Mouse (Mus musculus): ENCODE measurements at regions not wholly inside any gene's neighbourhood (a gene's known extent, or its start where the extent isn't known, plus 50 kb on each side); places are given as distances from the start of the nearest gene placed in this dataset.
"Not testable (repeated sequence)": the region's sequence is repeated elsewhere in the genome, so short reads cannot be mapped to it uniquely, and the experiment has no call there.

DNA sequence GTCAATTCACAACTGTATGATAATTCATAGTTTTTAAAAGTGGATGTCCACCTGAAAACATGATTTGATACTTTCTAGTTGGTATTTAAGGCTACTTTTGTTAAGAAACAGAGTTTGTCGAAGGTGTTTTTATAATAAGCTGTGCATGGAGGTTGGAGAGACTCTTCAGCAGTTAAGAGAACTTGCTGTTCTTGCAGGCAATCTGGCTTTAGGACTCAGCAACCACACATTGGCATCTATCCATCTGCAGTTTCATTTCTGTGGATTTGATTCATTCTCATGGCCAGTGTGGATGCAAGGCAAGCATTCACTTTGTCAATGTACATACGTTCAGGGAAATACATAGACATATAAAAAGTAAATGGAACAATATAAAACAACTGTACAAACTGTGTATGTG lies 784.5 kb upstream of the Gpc5 start:
- Histone ChIP-seq H3K4me1 (ENCODE audit: control insufficient read depth, insufficient read depth, low read length) (no peaks in the 10 kb centered on the region), H3K27ac (replicated peaks; ENCODE audit: low read depth, low read length) (no peak overlapping the region), H3K27me3 (ENCODE audit: control insufficient read depth, insufficient read depth, low read length) (no peaks in the 10 kb centered on the region), H3K4me2 (ENCODE audit: low read depth, severe bottlenecking) (no peak overlapping the region), H3K4me3 (ENCODE audit: low read depth, low read length) (no peak overlapping the region), H3K9me3 (ENCODE audit: control insufficient read depth, low read length) (no peaks in the 10 kb centered on the region), H3K9ac (ENCODE audit: low read length) (no peak overlapping the region), H3K36me3 (ENCODE audit: control insufficient read depth, insufficient read depth, low read length) (no peaks in the 10 kb centered on the region)
- WGBS: 82% methylated on average over 2 of the region's 2 CpGs
- ATAC-seq (ENCODE audit: insufficient number of reproducible peaks, low FRiP score, low TSS enrichment, low read depth): no peak
- no peak for DNase-seq (ENCODE audit: low spot score)

DNA sequence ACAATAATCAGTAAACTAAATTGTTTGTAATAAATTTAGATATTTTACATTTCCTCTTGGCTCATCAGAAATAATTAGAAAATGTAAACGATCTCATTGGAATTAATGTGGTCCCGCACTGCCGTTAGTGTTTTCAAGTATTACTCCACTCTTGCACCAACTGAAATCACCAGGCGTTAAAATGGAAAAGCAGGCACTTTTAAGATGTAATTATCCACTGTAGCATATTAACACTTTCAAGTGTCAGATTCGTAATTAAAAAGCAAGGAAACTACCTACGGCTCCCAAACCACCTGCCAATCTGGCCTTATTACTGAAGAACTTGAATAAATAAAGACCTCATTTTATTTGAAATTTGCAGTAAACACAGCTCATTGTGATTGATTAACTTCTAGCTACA lies 759.4 kb upstream of the Gpc5 start:
- no peaks in the 10 kb centered on the region for H3K27me3 ChIP-seq (ENCODE audit: control insufficient read depth, insufficient read depth, low read length)
- H3K4me2 ChIP-seq (ENCODE audit: low read depth, severe bottlenecking): no peak overlapping the region
- no peak overlapping the region for H3K9ac ChIP-seq (ENCODE audit: low read length)
- no peak for ATAC-seq (ENCODE audit: insufficient number of reproducible peaks, low FRiP score, low TSS enrichment, low read depth)
- no peaks in the 10 kb centered on the region for H3K9me3 ChIP-seq (ENCODE audit: control insufficient read depth, low read length)
- H3K36me3 ChIP-seq (ENCODE audit: control insufficient read depth, insufficient read depth, low read length): no peaks in the 10 kb centered on the region
- no peak for DNase-seq (ENCODE audit: low spot score)
- WGBS: 86% methylated on average over 6 of the region's 6 CpGs
- no peak overlapping the region for H3K4me3 ChIP-seq (ENCODE audit: low read depth, low read length)
- no peaks in the 10 kb centered on the region for H3K4me1 ChIP-seq (ENCODE audit: control insufficient read depth, insufficient read depth, low read length)
- no peak overlapping the region for H3K27ac ChIP-seq (replicated peaks; ENCODE audit: low read depth, low read length)

DNA sequence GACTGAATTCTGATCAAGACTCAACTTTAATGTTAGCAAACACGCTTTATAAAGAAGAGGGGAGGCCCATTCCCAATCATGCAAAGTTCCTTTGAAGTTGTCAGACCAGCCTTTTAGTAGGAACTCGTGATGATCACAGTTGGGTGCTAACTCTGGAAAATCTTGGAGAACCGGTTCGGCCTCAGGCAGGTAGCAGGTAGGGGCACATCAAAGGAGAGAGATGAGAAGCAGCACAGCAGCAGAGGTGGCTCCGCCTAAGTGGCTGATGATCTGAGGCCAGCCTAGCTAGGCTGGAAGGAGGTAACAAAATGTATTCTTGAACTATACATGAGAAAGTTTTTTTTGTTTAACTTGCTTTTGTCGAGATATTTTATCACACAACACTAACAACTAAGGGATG lies 742.7 kb upstream of the Gpc5 start:
- ATAC-seq (ENCODE audit: insufficient number of reproducible peaks, low FRiP score, low TSS enrichment, low read depth) (no peak), DNase-seq (ENCODE audit: low spot score) (no peak)
- Histone ChIP-seq H3K27ac (replicated peaks; ENCODE audit: low read depth, low read length) (no peak overlapping the region), H3K4me3 (ENCODE audit: low read depth, low read length) (no peak overlapping the region), H3K27me3 (ENCODE audit: control insufficient read depth, insufficient read depth, low read length) (no peaks in the 10 kb centered on the region), H3K9me3 (ENCODE audit: control insufficient read depth, low read length) (no peaks in the 10 kb centered on the region), H3K36me3 (ENCODE audit: control insufficient read depth, insufficient read depth, low read length) (no peaks in the 10 kb centered on the region), H3K9ac (ENCODE audit: low read length) (no peak overlapping the region), H3K4me1 (ENCODE audit: control insufficient read depth, insufficient read depth, low read length) (no peaks in the 10 kb centered on the region), H3K4me2 (ENCODE audit: low read depth, severe bottlenecking) (no peak overlapping the region)
- WGBS: 43% methylated on average over 6 of the region's 6 CpGs

DNA sequence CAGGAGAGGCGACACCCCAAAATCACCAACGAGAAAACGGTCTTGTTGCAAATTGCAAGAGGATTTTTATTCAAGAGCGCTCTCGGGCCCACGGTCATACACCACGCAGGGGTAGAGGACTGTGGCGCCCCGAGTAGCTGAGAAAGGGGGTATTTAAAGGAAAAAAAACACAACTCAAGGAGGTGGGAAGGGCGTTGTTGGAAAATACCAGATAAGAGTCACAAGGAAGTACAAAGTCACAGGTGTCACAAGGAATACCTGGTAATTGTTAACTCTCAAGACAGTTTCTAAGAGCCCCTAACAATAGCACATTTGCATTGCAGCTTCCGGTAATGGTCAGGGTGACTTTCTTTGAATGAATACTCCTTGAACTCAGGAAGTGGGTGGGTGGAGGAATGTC lies 742.2 kb upstream of the Gpc5 start:
- not testable (repeated sequence) for H3K36me3 ChIP-seq (ENCODE audit: control insufficient read depth, insufficient read depth, low read length); DNase-seq (ENCODE audit: low spot score); H3K9ac ChIP-seq (ENCODE audit: low read length); H3K4me1 ChIP-seq (ENCODE audit: control insufficient read depth, insufficient read depth, low read length); H3K27ac ChIP-seq (replicated peaks; ENCODE audit: low read depth, low read length); H3K4me3 ChIP-seq (ENCODE audit: low read depth, low read length); H3K4me2 ChIP-seq (ENCODE audit: low read depth, severe bottlenecking); H3K9me3 ChIP-seq (ENCODE audit: control insufficient read depth, low read length); H3K27me3 ChIP-seq (ENCODE audit: control insufficient read depth, insufficient read depth, low read length); ATAC-seq (ENCODE audit: insufficient number of reproducible peaks, low FRiP score, low TSS enrichment, low read depth)
- 58% methylated on average over 3 of the region's 11 CpGs for WGBS

DNA sequence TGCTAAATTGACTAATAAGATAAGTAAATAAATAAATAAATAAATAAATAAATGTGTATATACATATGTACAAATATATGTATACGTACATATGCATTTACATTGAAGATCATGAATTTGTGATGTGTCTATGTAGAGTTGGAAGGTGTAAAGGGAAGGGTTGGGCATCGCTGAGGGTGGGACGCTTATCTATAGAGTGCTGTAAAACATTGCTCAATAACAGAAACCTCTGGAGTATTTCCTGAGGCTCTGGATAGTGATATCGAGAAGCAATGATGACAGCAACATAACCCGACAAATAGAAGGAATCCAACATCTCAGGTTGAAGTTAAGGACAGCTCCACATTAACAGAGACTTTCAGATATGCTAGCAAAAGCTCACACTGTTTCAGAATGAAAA lies 739.7 kb upstream of the Gpc5 start:
- Histone ChIP-seq H3K36me3 (ENCODE audit: control insufficient read depth, insufficient read depth, low read length) (no peaks in the 10 kb centered on the region), H3K4me2 (ENCODE audit: low read depth, severe bottlenecking) (no peak overlapping the region), H3K9ac (ENCODE audit: low read length) (no peak overlapping the region), H3K4me1 (ENCODE audit: control insufficient read depth, insufficient read depth, low read length) (no peaks in the 10 kb centered on the region), H3K4me3 (ENCODE audit: low read depth, low read length) (no peak overlapping the region), H3K27me3 (ENCODE audit: control insufficient read depth, insufficient read depth, low read length) (no peaks in the 10 kb centered on the region), H3K9me3 (ENCODE audit: control insufficient read depth, low read length) (no peaks in the 10 kb centered on the region), H3K27ac (replicated peaks; ENCODE audit: low read depth, low read length) (no peak overlapping the region)
- WGBS: 95% methylated on average over 5 of the region's 5 CpGs
- ATAC-seq (ENCODE audit: insufficient number of reproducible peaks, low FRiP score, low TSS enrichment, low read depth) (no peak), DNase-seq (ENCODE audit: low spot score) (no peak)

DNA sequence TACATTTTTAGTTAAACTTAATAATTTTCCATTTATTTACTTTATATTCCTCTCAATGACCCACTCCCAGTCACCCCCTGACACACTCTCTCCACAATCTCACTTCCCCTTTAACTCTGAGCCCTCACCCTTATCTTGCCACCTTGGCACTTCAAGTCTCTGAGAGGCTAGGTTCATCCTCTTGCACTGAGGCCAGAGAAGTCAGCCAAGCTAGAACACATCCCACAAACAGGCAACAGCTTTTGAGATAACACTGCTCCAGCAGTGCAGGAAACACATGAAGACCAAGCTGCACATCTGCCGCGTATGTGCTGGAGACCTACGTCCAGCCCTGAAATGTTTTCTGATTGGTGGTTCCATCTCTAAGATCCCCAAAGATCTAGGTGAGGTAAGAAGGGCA lies 717.2 kb upstream of the Gpc5 start:
- H3K9ac ChIP-seq (ENCODE audit: low read length): no peak overlapping the region
- WGBS: 95% methylated on average over 3 of the region's 3 CpGs
- no peaks in the 10 kb centered on the region for H3K27me3 ChIP-seq (ENCODE audit: control insufficient read depth, insufficient read depth, low read length)
- DNase-seq (ENCODE audit: low spot score) (no peak), ATAC-seq (ENCODE audit: insufficient number of reproducible peaks, low FRiP score, low TSS enrichment, low read depth) (no peak)
- no peak overlapping the region for H3K4me2 ChIP-seq (ENCODE audit: low read depth, severe bottlenecking)
- no peaks in the 10 kb centered on the region for H3K36me3 ChIP-seq (ENCODE audit: control insufficient read depth, insufficient read depth, low read length)
- H3K9me3 ChIP-seq (ENCODE audit: control insufficient read depth, low read length): no peaks in the 10 kb centered on the region
- H3K27ac ChIP-seq (replicated peaks; ENCODE audit: low read depth, low read length): no peak overlapping the region
- no peak overlapping the region for H3K4me3 ChIP-seq (ENCODE audit: low read depth, low read length)
- H3K4me1 ChIP-seq (ENCODE audit: control insufficient read depth, insufficient read depth, low read length): no peaks in the 10 kb centered on the region

DNA sequence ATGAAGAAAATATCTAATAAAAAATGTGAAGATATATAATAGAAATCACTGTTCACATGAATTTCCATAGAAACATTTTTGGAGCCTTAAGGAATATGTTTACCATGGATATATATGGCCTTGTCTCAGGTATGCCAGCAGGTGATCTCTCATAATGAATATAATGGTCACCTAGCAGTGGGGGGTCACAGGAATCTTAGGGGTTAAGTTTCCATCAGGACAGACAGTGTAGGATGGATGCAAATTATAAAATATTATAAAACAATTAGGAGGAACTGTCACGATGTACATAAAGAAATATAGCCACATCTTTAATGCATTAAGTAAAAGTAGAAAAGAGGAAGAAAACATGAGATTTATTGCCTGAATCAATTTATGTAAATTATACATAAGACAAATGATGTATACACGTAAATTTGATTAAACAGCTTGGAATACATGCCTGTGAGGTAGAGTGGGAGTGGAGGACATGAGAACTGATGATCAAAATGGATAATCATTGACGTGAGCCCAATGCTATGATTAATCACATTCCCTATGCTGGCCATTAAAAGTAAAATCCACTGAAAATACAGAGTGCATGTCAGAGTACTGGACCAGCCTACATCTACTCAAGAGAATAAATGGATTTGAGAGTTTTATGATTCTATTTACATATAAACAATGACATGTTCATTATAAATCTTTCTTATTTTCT lies 693.0 kb upstream of the Gpc5 start:
- no peak overlapping the region for H3K27ac ChIP-seq (replicated peaks; ENCODE audit: low read depth, low read length)
- H3K27me3 ChIP-seq (ENCODE audit: control insufficient read depth, insufficient read depth, low read length): no peaks in the 10 kb centered on the region
- no peaks in the 10 kb centered on the region for H3K9me3 ChIP-seq (ENCODE audit: control insufficient read depth, low read length)
- no peak for DNase-seq (ENCODE audit: low spot score)
- no peak overlapping the region for H3K4me3 ChIP-seq (ENCODE audit: low read depth, low read length)
- no peaks in the 10 kb centered on the region for H3K36me3 ChIP-seq (ENCODE audit: control insufficient read depth, insufficient read depth, low read length)
- no peak for ATAC-seq (ENCODE audit: insufficient number of reproducible peaks, low FRiP score, low TSS enrichment, low read depth)
- H3K4me1 ChIP-seq (ENCODE audit: control insufficient read depth, insufficient read depth, low read length): no peaks in the 10 kb centered on the region
- WGBS: 79% methylated on average over 3 of the region's 3 CpGs
- H3K4me2 ChIP-seq (ENCODE audit: low read depth, severe bottlenecking): no peak overlapping the region
- no peak overlapping the region for H3K9ac ChIP-seq (ENCODE audit: low read length)

DNA sequence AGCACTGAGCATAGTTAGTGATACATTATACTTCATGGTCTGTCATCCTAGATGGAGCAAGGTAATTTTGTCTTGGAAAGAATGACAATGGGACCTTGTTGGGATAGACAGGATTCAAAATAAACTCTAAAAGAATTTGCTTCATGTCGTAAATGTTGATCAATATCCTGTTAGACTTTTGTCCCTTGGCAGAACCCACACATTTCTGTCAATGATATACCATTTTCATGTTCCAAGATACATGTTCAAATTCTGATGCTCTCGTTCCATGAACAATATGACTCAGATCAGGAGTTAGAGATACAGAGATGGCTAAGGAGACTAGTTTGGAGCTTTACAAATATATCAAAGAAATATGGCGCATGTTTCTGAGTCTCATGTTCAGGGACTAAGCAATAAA lies 673.2 kb upstream of the Gpc5 start:
- ATAC-seq (ENCODE audit: insufficient number of reproducible peaks, low FRiP score, low TSS enrichment, low read depth): no peak
- no peaks in the 10 kb centered on the region for H3K36me3 ChIP-seq (ENCODE audit: control insufficient read depth, insufficient read depth, low read length)
- no peaks in the 10 kb centered on the region for H3K27me3 ChIP-seq (ENCODE audit: control insufficient read depth, insufficient read depth, low read length)
- no peak overlapping the region for H3K9ac ChIP-seq (ENCODE audit: low read length)
- no peak for DNase-seq (ENCODE audit: low spot score)
- H3K4me1 ChIP-seq (ENCODE audit: control insufficient read depth, insufficient read depth, low read length): no peaks in the 10 kb centered on the region
- H3K4me2 ChIP-seq (ENCODE audit: low read depth, severe bottlenecking): no peak overlapping the region
- 91% methylated on average over 3 of the region's 3 CpGs for WGBS
- no peak overlapping the region for H3K4me3 ChIP-seq (ENCODE audit: low read depth, low read length)
- H3K27ac ChIP-seq (replicated peaks; ENCODE audit: low read depth, low read length): no peak overlapping the region
- H3K9me3 ChIP-seq (ENCODE audit: control insufficient read depth, low read length): no peaks in the 10 kb centered on the region

DNA sequence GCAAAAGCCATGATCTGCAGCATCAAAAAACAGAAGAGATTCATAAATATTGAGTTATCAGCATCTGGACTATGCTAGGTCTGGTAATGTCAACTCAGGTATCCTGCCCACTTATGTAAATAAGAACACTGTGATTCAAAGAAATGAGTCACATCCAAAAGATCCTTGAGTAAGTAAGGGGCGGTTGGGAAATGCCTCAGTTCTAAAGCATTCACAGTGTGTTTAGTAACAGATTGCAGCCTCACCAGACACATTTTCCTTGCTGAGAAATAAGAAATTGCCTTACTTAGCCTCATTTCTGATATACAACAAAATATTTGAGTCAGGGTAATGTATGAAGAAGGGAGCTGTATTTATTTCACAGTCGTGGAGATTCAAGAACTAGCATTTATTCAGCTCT lies 666.5 kb upstream of the Gpc5 start:
- DNase-seq (ENCODE audit: low spot score) (no peak), ATAC-seq (ENCODE audit: insufficient number of reproducible peaks, low FRiP score, low TSS enrichment, low read depth) (no peak)
- 79% methylated on average over 2 of the region's 2 CpGs for WGBS
- Histone ChIP-seq H3K9me3 (ENCODE audit: control insufficient read depth, low read length) (no peaks in the 10 kb centered on the region), H3K9ac (ENCODE audit: low read length) (no peak overlapping the region), H3K27ac (replicated peaks; ENCODE audit: low read depth, low read length) (no peak overlapping the region), H3K4me1 (ENCODE audit: control insufficient read depth, insufficient read depth, low read length) (no peaks in the 10 kb centered on the region), H3K4me3 (ENCODE audit: low read depth, low read length) (no peak overlapping the region), H3K36me3 (ENCODE audit: control insufficient read depth, insufficient read depth, low read length) (no peaks in the 10 kb centered on the region), H3K4me2 (ENCODE audit: low read depth, severe bottlenecking) (no peak overlapping the region), H3K27me3 (ENCODE audit: control insufficient read depth, insufficient read depth, low read length) (no peaks in the 10 kb centered on the region)
